Mouse (Mus musculus) MN1 (cell line): ENCODE measurements around the gene C1qc.

Experiments
- DNase-seq: peaks from one replicate; pipeline ENCODE4 v3.0.0-alpha.2; 2016; ENCODE audit warnings: low spot score

Gene C1qc

GRCm38 (mm10) chr4:136848565-136848964 lies 44.3 kb downstream of the C1qc start:
- no peak for DNase-seq

GRCm38 (mm10) chr4:136847166-136847565 lies 45.7 kb downstream of the C1qc start:
- no peak for DNase-seq

GRCm38 (mm10) chr4:136842802-136843201 lies 50.1 kb downstream of the C1qc start:
- DNase-seq: no peak

- DNase-seq: no peak
These were observed 50.8 kb downstream of the C1qc start for GRCm38 (mm10) chr4:136842033-136842432.

DNA sequence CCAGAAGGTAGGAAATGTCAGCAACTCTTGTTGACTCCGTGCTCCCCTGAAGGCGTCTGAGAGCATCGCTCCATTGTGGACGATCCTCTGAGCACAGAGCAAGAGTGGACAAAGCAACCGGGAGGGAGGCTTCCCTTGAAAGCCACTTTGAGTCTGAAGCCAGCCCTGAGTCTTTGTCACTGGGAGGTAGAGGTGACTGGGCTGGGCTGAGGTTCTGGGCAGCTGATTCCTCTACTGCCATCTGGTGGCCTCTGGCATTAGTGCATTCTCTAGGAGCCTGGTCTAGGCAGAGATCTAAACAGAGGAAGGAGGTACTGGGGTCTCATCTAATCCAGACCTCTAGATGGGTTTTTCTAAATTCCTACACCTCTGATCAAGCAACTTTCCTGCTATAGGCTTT lies 51.8 kb downstream of the C1qc start:
- peak; percentile 65 for DNase-seq
